23 mouse cellular contexts compared by ENCODE assay signal in genomic region chr5:91878627-91879026, GRCm38 (mm10).
"Had no signal": no experiment of that assay in that cellular context is flagged by ENCODE, and none has a peak within 500 bp of the region (broad histone marks: within the 10 kb centered on the region; RNA-seq: fewer than 3 reads in every experiment).

No protein-coding gene starts in this region.

- H3K27ac ChIP-seq: lung, embryonic 15.5 days; macrophage; midbrain, embryonic 10.5 days; midbrain, embryonic 12.5 days; neural tube, embryonic 13.5 days; neural tube, embryonic 15.5 days had no signal

- H3K36me3 ChIP-seq: lung, embryonic 15.5 days; midbrain, embryonic 10.5 days; midbrain, embryonic 12.5 days; neural tube, embryonic 13.5 days; neural tube, embryonic 15.5 days had no signal

- ATAC-seq: liver, postnatal 0 days; lung, postnatal 0 days; midbrain, embryonic 16.5 days had no signal

- DNase-seq: liver, postnatal 0 days; lung, adult 2 months; lung, postnatal 14 days; lung, postnatal 36 days; midbrain, embryonic 14.5 days; retina, postnatal 1 day; right cerebral cortex, adult 18-20 months; right cerebral cortex, postnatal 25 days; right cerebral cortex, postnatal 4 days; spleen, adult 18-20 months; thymus, adult 18-20 months; thymus, postnatal 14 days; thymus, postnatal 36 days had no signal

- H3K4me2 ChIP-seq: lung, embryonic 15.5 days; midbrain, embryonic 12.5 days; neural tube, embryonic 13.5 days; neural tube, embryonic 15.5 days had no signal

- H3K9ac ChIP-seq: liver, postnatal 0 days; lung, embryonic 15.5 days; midbrain, embryonic 12.5 days; neural tube, embryonic 13.5 days; neural tube, embryonic 15.5 days had no signal

- H3K4me3 ChIP-seq: lung, embryonic 15.5 days; megakaryocyte, embryonic 14.5 days; midbrain, embryonic 10.5 days; midbrain, embryonic 12.5 days; myocyte; neural tube, embryonic 13.5 days; neural tube, embryonic 15.5 days had no signal

- H3K27me3 ChIP-seq: lung, embryonic 15.5 days; midbrain, embryonic 12.5 days; neural tube, embryonic 13.5 days; neural tube, embryonic 15.5 days had no signal

- H3K9me3 ChIP-seq: lung, embryonic 15.5 days; neural tube, embryonic 15.5 days had no signal

- H3K4me1 ChIP-seq: lung, embryonic 15.5 days; midbrain, embryonic 10.5 days had no signal
